Mouse (Mus musculus) R1 (cell line): ENCODE data around the gene Vmn1r157.
"Not testable (repeated sequence)": the region's sequence is repeated elsewhere in the genome, so short reads cannot be mapped to it uniquely, and the experiment has no call there.

ENCODE experiments used
- DNase-seq: peaks from one replicate; pipeline ENCODE4 v3.0.0-alpha.2; 2018; ENCODE audit warnings: low read depth, low spot score

Vmn1r157 gene

GRCm38 (mm10) chr7:22761397-22761796 lies at the start of gene Vmn1r157:
Gene Vmn1r157 (plus strand): TSS chr7:22761697.
- DNase-seq, result not testable (repeated sequence)

GRCm38 (mm10) chr7:22719610-22720009 lies 41.9 kb upstream of the Vmn1r157 start, which contains the start of gene Gm4567:
Gene Gm4567 (minus strand): TSS chr7:22719710.
- DNase-seq, result not testable (repeated sequence)

GRCm38 (mm10) chr7:22775981-22776380 lies 14.5 kb downstream of the Vmn1r157 start:
- not testable (repeated sequence) for DNase-seq

- DNase-seq, result not testable (repeated sequence)
Observed at GRCm38 (mm10) chr7:22790682-22791081, 29.2 kb downstream of the Vmn1r157 start, which contains the start of gene Vmn1r158. Gene Vmn1r158 (minus strand): TSS chr7:22790782.
